Mouse (Mus musculus): Measurements from ENCODE around the gene Atp1a4.

GRCm38 (mm10) chr1:172214748-172215147 lies 43.5 kb downstream of the Atp1a4 start:
- TF ChIP-seq CTCF (IDR thresholded peaks at IDR 0.05; ENCODE audit: borderline replicate concordance, insufficient read depth, low read length) (no peak), POLR2A (IDR thresholded peaks at IDR 0.05; ENCODE audit: low read depth, low read length) (no peak)
